Mouse (Mus musculus) midbrain, embryonic 12.5 days (tissue): ENCODE measurements at regions not wholly inside any gene's neighbourhood (a gene's known extent, or its start where the extent isn't known, plus 50 kb on each side); places are given as distances from the start of the nearest gene placed in this dataset.
"Not testable (repeated sequence)": the region's sequence is repeated elsewhere in the genome, so short reads cannot be mapped to it uniquely, and the experiment has no call there.

ENCODE experiments used
- ATAC-seq: fragments of 200-750 bp; cut with Nextera tagmentation; 2 replicates; pipeline ENCODE4 v1.8.0; 2017; ENCODE audit warnings: low read depth, moderate TSS enrichment, moderate library complexity; ENCODE audit not compliant: low FRiP score
- H3K27ac ChIP-seq: fragments of 300-500 bp; sonication (generic); replicated peaks from 2 replicates; pipeline ENCODE4 v1.5.1; 2016; ENCODE audit warnings: mild to moderate bottlenecking
- H3K27me3 ChIP-seq: fragments of 300-500 bp; sonication (generic); 2 replicates; pipeline ENCODE4 v1.6.1; 2016; ENCODE audit warnings: mild to moderate bottlenecking
- H3K36me3 ChIP-seq: fragments of 300-500 bp; sonication (generic); 2 replicates; pipeline ENCODE4 v1.6.1; 2016
- H3K4me1 ChIP-seq: fragments of 300-500 bp; sonication (generic); 2 replicates; pipeline ENCODE4 v1.6.1; 2016
- H3K4me2 ChIP-seq: fragments of 300-500 bp; sonication (generic); replicated peaks from 2 replicates; pipeline ENCODE4 v1.6.1; 2016; ENCODE audit warnings: mild to moderate bottlenecking, moderate library complexity
- H3K4me3 ChIP-seq: fragments of 300-500 bp; sonication (generic); 2 replicates; pipeline ENCODE4 v1.5.1; 2016; ENCODE audit warnings: mild to moderate bottlenecking
- H3K9ac ChIP-seq: fragments of 300-500 bp; sonication (generic); replicated peaks from 2 replicates; pipeline ENCODE4 v1.6.1; 2016; ENCODE audit warnings: mild to moderate bottlenecking, moderate library complexity
- H3K9me3 ChIP-seq: fragments of 300-500 bp; sonication (generic); 2 replicates; pipeline ENCODE4 v1.6.1; 2016; ENCODE audit warnings: mild to moderate bottlenecking
- WGBS: fragments of 180-500 bp; shearing (Covaris S2); methylation state at CpG from one replicate; pipeline ENCODE4 v1.1.7; 2016; 5-methylcytosine and 5-hydroxymethylcytosine counted together

GRCm38 (mm10) chr6:13763636-13764035, 76.1 kb downstream of the Gpr85 start:
- not testable (repeated sequence) for H3K9ac ChIP-seq, H3K4me3 ChIP-seq, H3K4me2 ChIP-seq, H3K4me1 ChIP-seq, H3K27me3 ChIP-seq, H3K27ac ChIP-seq, H3K9me3 ChIP-seq, ATAC-seq, H3K36me3 ChIP-seq
- WGBS, result 83% methylated on average over 4 of the region's 4 CpGs

- H3K36me3 ChIP-seq, result no peaks in the 10 kb centered on the region
- no peak overlapping the region for H3K4me3 ChIP-seq
- ATAC-seq, result no peak
- H3K9me3 ChIP-seq, result no peaks in the 10 kb centered on the region
- H3K27me3 ChIP-seq, result no peaks in the 10 kb centered on the region
- H3K27ac ChIP-seq, result no peak overlapping the region
- WGBS, result 92% methylated on average over 2 of the region's 2 CpGs
- no peaks in the 10 kb centered on the region for H3K4me1 ChIP-seq
- no peak overlapping the region for H3K9ac ChIP-seq
- H3K4me2 ChIP-seq, result no peak overlapping the region
Measured at GRCm38 (mm10) chr6:13759431-13759830, 80.3 kb downstream of the Gpr85 start.

DNA sequence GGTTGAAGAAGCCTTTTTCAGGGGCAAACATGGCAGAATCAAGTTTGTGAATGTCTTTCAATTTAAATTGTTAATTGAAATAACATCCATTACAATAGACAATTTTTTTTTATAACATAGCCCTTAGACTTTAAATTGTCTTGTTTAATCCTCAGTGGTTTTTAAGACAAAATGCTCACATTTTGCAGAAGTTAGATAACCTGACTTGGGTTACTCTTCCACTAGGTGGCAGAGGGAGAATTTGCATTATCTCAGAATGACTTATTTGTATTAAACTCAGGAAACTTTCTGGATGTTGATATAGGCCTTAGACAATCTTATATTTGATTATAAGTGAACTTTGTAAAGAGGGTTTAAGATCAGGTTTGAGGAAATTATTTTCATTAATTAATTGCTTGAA, 80.8 kb downstream of the Gpr85 start:
- Histone ChIP-seq H3K4me3 (no peak overlapping the region), H3K9me3 (no peaks in the 10 kb centered on the region), H3K4me2 (no peak overlapping the region), H3K27me3 (no peaks in the 10 kb centered on the region), H3K36me3 (no peaks in the 10 kb centered on the region), H3K9ac (no peak overlapping the region), H3K27ac (no peak overlapping the region), H3K4me1 (no peaks in the 10 kb centered on the region)
- ATAC-seq, result no peak

DNA sequence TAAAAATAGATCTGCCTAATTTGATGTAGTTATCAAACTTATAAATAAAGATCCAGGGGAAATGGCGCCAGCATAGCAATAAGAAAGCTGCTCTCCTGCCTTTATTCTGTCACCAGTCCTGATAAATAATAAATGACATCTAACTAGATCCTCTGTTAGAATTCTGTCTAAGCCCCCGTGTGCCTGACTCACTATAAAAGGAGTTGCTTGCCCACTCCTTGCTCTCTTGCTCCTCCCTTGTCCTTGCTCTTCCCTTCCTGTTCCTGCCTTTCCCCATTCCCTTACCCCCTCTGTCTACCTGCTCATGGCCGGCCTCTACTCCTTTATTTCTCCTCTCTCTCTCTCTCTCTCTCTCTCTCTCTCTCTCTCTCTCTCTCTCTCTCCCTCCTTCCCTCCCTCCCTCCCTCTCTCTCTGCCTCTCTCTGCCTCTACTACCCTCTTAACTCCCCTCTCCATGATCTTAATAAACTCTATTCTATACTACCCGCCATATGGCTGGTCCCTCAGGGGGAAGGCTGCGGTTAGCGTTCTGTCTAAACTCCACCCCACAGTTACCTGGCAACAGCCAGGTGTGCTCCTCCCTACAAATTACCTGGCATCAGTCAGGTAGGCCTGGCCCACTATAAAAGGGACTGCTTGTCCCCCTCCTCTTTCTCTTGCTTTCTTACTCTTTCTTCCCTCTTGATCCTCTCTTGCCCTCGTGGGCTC, 71.3 kb upstream of the Bmt2 start:
- no peak overlapping the region for H3K9ac ChIP-seq
- no peaks in the 10 kb centered on the region for H3K9me3 ChIP-seq
- H3K27me3 ChIP-seq, result no peaks in the 10 kb centered on the region
- H3K4me3 ChIP-seq, result no peak overlapping the region
- H3K4me1 ChIP-seq, result peaks cover 4% of the 10 kb centered on the region
- H3K27ac ChIP-seq, result no peak overlapping the region
- ATAC-seq, result peak; percentile 57
- no peak overlapping the region for H3K4me2 ChIP-seq
- H3K36me3 ChIP-seq, result no peaks in the 10 kb centered on the region
- 58% methylated on average over 7 of the region's 7 CpGs for WGBS

- H3K27ac ChIP-seq, result peak overlapping the region; percentile 20; the same call in 1 of the 2 replicates
- no peaks in the 10 kb centered on the region for H3K27me3 ChIP-seq
- peak overlapping the region; percentile 37 for H3K4me2 ChIP-seq
- peak; percentile 69 for ATAC-seq
- WGBS, result 9% methylated on average over 8 of the region's 8 CpGs
- H3K36me3 ChIP-seq, result no peaks in the 10 kb centered on the region
- no peaks in the 10 kb centered on the region for H3K9me3 ChIP-seq
- H3K4me3 ChIP-seq, result no peak overlapping the region
- H3K9ac ChIP-seq, result no peak overlapping the region
- H3K4me1 ChIP-seq, result peaks cover 4% of the 10 kb centered on the region
Measured at GRCm38 (mm10) chr6:13747969-13748368, 70.2 kb upstream of the Bmt2 start.

DNA sequence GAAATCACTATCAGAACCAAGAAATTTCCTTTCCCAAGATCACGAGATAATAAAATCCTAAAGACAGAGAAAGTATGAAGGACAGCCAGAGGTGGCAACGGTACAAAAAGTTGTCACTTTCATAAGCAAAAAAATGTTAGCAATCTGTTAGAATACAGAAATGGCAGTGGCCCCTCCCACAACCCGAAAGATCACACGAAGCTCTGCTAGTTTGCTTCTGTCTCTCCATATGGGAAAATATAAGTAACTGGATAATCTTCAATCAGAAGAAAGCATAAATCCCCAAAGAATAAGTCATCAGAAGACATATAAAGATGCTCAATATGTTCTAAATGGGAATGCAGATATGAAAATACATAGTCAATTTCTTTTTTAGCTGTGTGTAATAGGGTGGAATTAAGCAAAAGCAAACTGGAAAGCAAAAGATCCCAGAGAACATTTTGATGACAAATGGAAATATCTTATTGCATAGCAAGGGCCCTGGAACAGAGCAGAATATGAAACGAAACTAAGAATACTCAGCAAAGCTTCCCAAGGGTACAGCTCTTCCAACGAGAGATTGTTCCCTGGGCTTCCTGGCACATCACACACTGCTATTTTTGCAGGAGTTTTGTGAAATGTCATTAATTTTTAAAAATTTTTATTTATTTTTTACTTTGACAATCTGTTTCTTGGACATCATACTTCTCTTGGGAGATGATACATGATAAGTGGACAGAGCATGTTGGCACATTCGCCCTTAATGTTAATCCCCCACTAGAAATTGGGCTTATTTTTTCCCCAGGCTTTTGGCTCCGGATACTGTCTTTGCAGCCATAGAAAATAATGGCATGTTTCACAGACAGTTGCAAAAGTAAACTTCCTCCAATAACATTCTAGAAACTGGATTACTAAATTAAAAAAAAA, 69.1 kb upstream of the Bmt2 start:
- Histone ChIP-seq H3K36me3 (no peaks in the 10 kb centered on the region), H3K9ac (no peak overlapping the region), H3K4me1 (peaks cover 4% of the 10 kb centered on the region), H3K4me2 (no peak overlapping the region), H3K4me3 (no peak overlapping the region), H3K27me3 (no peaks in the 10 kb centered on the region), H3K27ac (no peak overlapping the region), H3K9me3 (no peaks in the 10 kb centered on the region)
- no peak for ATAC-seq
- WGBS, result 88% methylated on average over 8 of the region's 8 CpGs
